Mouse (Mus musculus): Measurements from ENCODE around the gene Sept4. TPM values are rescaled to one million over a fixed set of nuclear protein-coding genes. Genes with fewer than 3 reads are reported as not detected.

Sept4 gene
- 1.8 TPM for polyA plus RNA-seq (2017; shearing (Covaris generic))

GRCm38 (mm10) chr11:87568255-87568953, at the start of gene Sept4:
TSS of gene Sept4 (plus strand) at chr11:87568903.

GRCm38 (mm10) chr11:87566501-87566900, 2.2 kb upstream of the Sept4 start, which contains the start of gene Gm11492:
TSS of gene Gm11492 (plus strand) at chr11:87566653.

GRCm38 (mm10) chr11:87591526-87592353, 23.0 kb downstream of the Sept4 start, which contains the start of gene Mtmr4:
TSS of gene Mtmr4 (plus strand) at chr11:87592162.

DNA sequence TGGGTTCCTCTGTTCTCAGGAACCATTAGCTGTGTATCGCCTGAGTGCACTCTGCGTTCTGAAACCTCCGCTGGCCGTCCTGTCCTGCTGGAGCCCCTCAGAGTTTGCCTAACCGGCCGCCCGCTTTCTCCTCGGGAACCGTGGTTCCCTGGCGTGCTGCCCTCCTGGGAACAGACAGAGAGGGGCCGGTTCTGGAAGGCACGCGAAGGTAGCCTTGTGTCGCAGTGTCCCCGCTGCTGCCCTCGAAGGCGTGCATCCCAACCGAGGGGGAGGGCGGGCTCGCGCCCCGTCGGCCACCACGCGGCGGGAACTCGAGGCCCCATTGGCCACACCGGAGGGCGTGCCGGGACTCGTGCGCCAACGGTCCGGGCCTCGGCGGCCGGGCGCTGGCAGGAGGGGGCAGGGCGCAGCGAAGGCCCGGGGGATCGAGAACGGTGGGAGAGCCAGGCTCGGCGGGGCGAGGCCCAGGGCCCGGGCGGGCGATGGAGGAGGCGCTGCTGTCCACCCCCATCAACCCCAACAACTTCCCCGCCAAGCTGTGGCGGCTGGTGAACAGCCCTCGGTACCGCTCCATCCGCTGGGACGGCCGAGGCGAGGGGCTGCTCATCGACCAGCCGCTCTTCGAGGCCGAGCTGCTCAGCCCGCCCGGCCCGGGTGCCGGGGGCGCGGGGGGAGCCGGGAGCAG, 48.2 kb downstream of the Sept4 start, which contains the start of gene Hsf5:
Hsf5 (plus strand) TSS at position 375 of the 685 bp plus-strand sequence.

Other genes starting within 250 kb of the Sept4 start
- gene Ppm1e, start 209.9 kb upstream of the Sept4 start, polyA plus RNA-seq (2017; shearing (Covaris generic)): not detected
- 0.78 TPM for gene Rad51c, start 163.9 kb upstream of the Sept4 start, polyA plus RNA-seq (2017; shearing (Covaris generic))
- 0.22 TPM for gene Tex14, start 163.8 kb upstream of the Sept4 start, polyA plus RNA-seq (2017; shearing (Covaris generic))
- gene Gm11492, start 2.2 kb upstream of the Sept4 start, polyA plus RNA-seq (2017; shearing (Covaris generic)): not detected
- gene Mtmr4, start 23.3 kb downstream of the Sept4 start, polyA plus RNA-seq (2017; shearing (Covaris generic)): 25.7 TPM
- not detected for gene Hsf5, start 48.3 kb downstream of the Sept4 start, polyA plus RNA-seq (2017; shearing (Covaris generic))
- 5.7 TPM for gene Rnf43, start 93.8 kb downstream of the Sept4 start, polyA plus RNA-seq (2017; shearing (Covaris generic))
- 506 TPM for gene Supt4a, start 168.6 kb downstream of the Sept4 start, polyA plus RNA-seq (2017; shearing (Covaris generic))
- gene Tspoap1, start 191.6 kb downstream of the Sept4 start, polyA plus RNA-seq (2017; shearing (Covaris generic)): 2.3 TPM
- gene Mpo, start 224.7 kb downstream of the Sept4 start, polyA plus RNA-seq (2017; shearing (Covaris generic)): not detected

All from naive thymus-derived CD4-positive, alpha-beta T cell, adult 5 months (primary cell).